In the genomic region with DNA sequence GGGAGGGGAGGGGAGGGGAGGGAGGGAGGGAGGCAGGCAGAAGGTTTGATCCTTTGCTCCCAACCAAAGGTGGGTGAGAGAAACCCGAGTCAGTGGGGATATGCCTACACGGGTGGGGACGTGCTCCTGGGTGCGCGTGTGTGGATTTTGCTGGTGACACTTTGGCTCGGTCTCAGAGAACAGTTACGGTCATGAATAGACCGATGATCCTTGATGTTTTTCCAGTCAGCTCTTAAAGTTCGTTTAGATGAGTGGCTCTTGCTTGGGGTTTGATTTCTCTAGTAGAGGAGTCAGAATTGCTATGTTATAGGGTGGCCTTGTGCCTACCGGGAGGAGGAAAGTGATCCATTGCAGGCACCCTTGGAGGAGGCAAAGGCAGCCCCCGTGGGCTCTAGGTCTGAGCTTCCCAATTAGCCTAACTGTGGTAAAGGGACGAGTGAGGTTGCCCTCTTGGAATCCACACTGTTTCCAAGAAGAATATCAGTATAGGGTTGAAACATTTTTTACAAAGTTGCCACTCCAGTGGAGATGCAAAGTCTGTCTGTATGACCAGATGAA, we compare ENCODE assay signal across 8 mouse cellular contexts. TPM values are rescaled to one million over a fixed set of nuclear protein-coding genes. Genes with fewer than 3 reads are reported as not detected.
DNase-seq lines count a peak whose midpoint lies in the region; ATAC-seq and TF ChIP-seq lines count a peak whose summit lies in the region.

No protein-coding gene starts in this region.

- H3K9ac ChIP-seq in embryonic facial prominence, embryonic 11.5 days (replicated peaks; ENCODE audit: low read length) = no peak overlapping the region
- H3K9ac ChIP-seq in hindbrain, embryonic 16.5 days (ENCODE audit: low read depth, low read length) = peak overlapping the region; percentile 65

- no peaks in the 10 kb centered on the region for H3K4me1 ChIP-seq in lung, adult 2 months (ENCODE audit: control insufficient read depth, insufficient read depth, low read length)
- no peaks in the 10 kb centered on the region for H3K4me1 ChIP-seq in embryonic facial prominence, embryonic 11.5 days (ENCODE audit: control insufficient read depth, insufficient read depth, low read length)
- H3K4me1 ChIP-seq in hindbrain, embryonic 16.5 days (ENCODE audit: control insufficient read depth, insufficient read depth, low read depth, low read length) = peaks cover 11% of the 10 kb centered on the region

- H3K27me3 ChIP-seq in embryonic facial prominence, embryonic 11.5 days (ENCODE audit: control insufficient read depth, insufficient read depth, low read length) = no peaks in the 10 kb centered on the region
- H3K27me3 ChIP-seq in hindbrain, embryonic 16.5 days (replicated peaks; ENCODE audit: control insufficient read depth, insufficient read depth, low read length) = no peaks in the 10 kb centered on the region

- ATAC-seq in embryonic facial prominence, embryonic 11.5 days (replicated peaks; ENCODE audit: insufficient number of reproducible peaks, low FRiP score, low TSS enrichment, low read depth) = no peak
- ATAC-seq in hindbrain, embryonic 16.5 days = no peak
- ATAC-seq in monocyte, adult 5-6 weeks (replicated peaks; ENCODE audit: insufficient number of reproducible peaks, low FRiP score, low TSS enrichment, poor library complexity, severe bottlenecking) = no peak

- TF ChIP-seq POLR2A in lung, adult 2 months (IDR thresholded peaks at IDR 0.05; ENCODE audit: borderline replicate concordance, extremely low read depth, low read depth, low read length) = no peak

- H3K4me2 ChIP-seq in embryonic facial prominence, embryonic 11.5 days (ENCODE audit: low read depth, low read length) = peak overlapping the region; percentile 63
- H3K4me2 ChIP-seq in hindbrain, embryonic 16.5 days (ENCODE audit: low read length) = peak overlapping the region; percentile 89

- WGBS in lung, adult 2 months = 12% methylated on average over 12 of the region's 12 CpGs
- 7% methylated on average over 12 of the region's 12 CpGs for WGBS in embryonic facial prominence, embryonic 11.5 days
- WGBS in hindbrain, embryonic 16.5 days = 2% methylated on average over 12 of the region's 12 CpGs

- TF ChIP-seq CTCF in lung, adult 2 months (IDR thresholded peaks at IDR 0.05; ENCODE audit: insufficient read depth, low read length) = no peak

- no peaks in the 10 kb centered on the region for H3K36me3 ChIP-seq in embryonic facial prominence, embryonic 11.5 days (replicated peaks; ENCODE audit: control insufficient read depth, insufficient read depth, low read depth, low read length)
- H3K36me3 ChIP-seq in hindbrain, embryonic 16.5 days (ENCODE audit: control insufficient read depth, insufficient read depth, low read length) = no peaks in the 10 kb centered on the region

- peak overlapping the region; percentile 68 for H3K4me3 ChIP-seq in lung, adult 2 months (replicated peaks; ENCODE audit: extremely low read depth, low read depth, low read length)
- H3K4me3 ChIP-seq in embryonic facial prominence, embryonic 11.5 days (ENCODE audit: low read depth, low read length) = peak overlapping the region; percentile 44
- peak overlapping the region; percentile 66 for H3K4me3 ChIP-seq in hindbrain, embryonic 16.5 days (ENCODE audit: low read length)

- H3K27ac ChIP-seq in embryonic facial prominence, embryonic 11.5 days (replicated peaks; ENCODE audit: low read depth, low read length) = no peak overlapping the region
- H3K27ac ChIP-seq in hindbrain, embryonic 16.5 days (ENCODE audit: low read depth, low read length) = no peak overlapping the region

- no peak for DNase-seq in lung, adult 2 months
- no peak for DNase-seq in lung, adult 18-20 months
- DNase-seq in embryonic facial prominence, embryonic 11.5 days (ENCODE audit: low spot score) = no peak
- peak; percentile 55 for DNase-seq in naive thymus-derived CD4-positive, alpha-beta T cell, adult 2 months (ENCODE audit: low read depth)
- DNase-seq in adrenal gland, adult 18-20 months (ENCODE audit: low spot score in 2 of 2) = no peak
- no peak for DNase-seq in thymus, postnatal 36 days

- H3K9me3 ChIP-seq in embryonic facial prominence, embryonic 11.5 days (replicated peaks; ENCODE audit: control insufficient read depth, low read length) = no peaks in the 10 kb centered on the region
- no peaks in the 10 kb centered on the region for H3K9me3 ChIP-seq in hindbrain, embryonic 16.5 days (ENCODE audit: control insufficient read depth, low read length)

RNA-seq across cellular contexts. Expression of a gene that starts 1.3 kb away (rescaled TPM):
- polyA plus RNA-seq in lung, adult 2 months (2012; rRNA removed) = 0.97 and 1.9 TPM in 2 replicates
- 0.66 and 1.6 TPM in 2 replicates for polyA plus RNA-seq in embryonic facial prominence, embryonic 11.5 days (2014; fragmentation: Nextera tagmentation; extraction: Ambion mirVana)
- 0.72 and 1.1 TPM in 2 replicates for polyA plus RNA-seq in hindbrain, embryonic 16.5 days (2015; fragmentation: Nextera tagmentation; extraction: Ambion mirVana)
- 1 to 10 TPM; 1.7 to 3.6 TPM for total RNA-seq in adrenal gland, adult 18-20 months (2021)
- total RNA-seq in monocyte, adult 5-6 weeks (2017) = 1.3 to 6.6 TPM (median 1.8 TPM) in 3 replicates

RNA-seq across cellular contexts. Expression of a gene that starts 22.3 kb away (rescaled TPM):
- polyA plus RNA-seq in lung, adult 2 months (2012; rRNA removed) = 13.6 and 16.4 TPM in 2 replicates
- polyA plus RNA-seq in embryonic facial prominence, embryonic 11.5 days (2014; fragmentation: Nextera tagmentation; extraction: Ambion mirVana) = 4.0 and 4.6 TPM in 2 replicates
- 4.9 and 5.6 TPM in 2 replicates for polyA plus RNA-seq in hindbrain, embryonic 16.5 days (2015; fragmentation: Nextera tagmentation; extraction: Ambion mirVana)
- total RNA-seq in adrenal gland, adult 18-20 months (2021) = 10 to 100 TPM; 10.7 to 38.7 TPM
- 11.6 to 25.0 TPM (median 22.9 TPM) in 3 replicates for total RNA-seq in monocyte, adult 5-6 weeks (2017)
